Mouse (Mus musculus): ENCODE measurements around the gene G0s2. TPM values are rescaled to one million over a fixed set of nuclear protein-coding genes. Genes with fewer than 3 reads are reported as not detected.

Gene G0s2
- total RNA-seq (2022), result 10 to 100 TPM; 48.8 to 85.1 (median 74.4) TPM

DNA sequence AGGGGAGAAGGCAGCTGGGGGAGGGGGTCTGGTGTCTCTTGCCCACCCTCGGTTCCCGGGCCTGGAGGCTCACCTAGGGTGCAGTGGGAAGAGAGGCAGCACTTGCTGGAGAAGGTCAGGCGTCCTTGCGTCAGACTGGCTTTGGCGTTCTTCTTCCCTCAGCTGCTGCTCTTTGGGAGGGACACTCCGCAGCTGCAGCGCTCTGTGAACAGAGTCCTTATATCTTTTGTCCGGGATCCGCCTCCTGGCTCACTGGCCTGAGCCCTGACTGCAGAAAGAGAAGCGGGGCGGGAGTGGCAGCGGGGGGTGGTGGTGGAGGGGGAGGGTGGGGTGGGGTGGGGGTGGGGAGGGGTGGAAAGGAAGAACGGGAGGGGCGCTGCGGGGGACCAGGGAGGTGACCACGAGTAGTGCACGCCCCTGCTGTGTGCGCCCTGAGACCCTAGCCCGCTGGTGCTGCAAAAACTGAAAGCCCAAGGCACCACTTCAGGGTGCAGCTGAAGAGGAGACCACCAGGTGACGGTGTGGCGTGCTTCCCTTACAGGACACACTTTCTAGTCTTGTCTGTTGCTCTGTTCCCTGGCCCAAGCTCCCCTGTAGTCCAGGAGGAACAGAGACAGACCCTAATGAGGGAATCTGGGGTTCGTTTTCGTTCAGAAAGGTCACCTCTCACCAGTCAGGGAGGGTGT lies at the start of gene G0s2:
Gene G0s2, minus strand, starts transcription at position 302 of the 686 bp plus-strand sequence.
- DNase-seq, result peak; percentile 83

DNA sequence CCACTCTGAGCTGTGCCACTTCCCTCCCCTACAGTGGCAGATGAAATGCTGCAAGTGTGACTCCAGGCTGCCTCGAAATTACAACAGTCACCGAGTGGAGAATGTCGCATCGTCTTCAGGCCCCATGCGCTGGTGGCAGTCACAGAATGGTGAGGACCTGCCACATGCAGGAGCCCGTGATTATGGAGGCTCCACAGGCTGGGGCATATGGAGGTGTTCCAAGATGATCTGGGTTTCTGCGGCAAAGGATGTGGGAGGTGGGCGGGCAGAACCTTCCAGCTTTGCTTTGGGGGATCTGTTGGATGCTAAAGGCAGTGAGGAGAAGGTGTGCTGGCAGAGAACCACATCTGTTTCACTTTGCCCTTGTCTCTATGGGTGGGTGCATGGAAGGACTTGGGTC lies 47.4 kb upstream of the G0s2 start:
- DNase-seq, result no peak

DNA sequence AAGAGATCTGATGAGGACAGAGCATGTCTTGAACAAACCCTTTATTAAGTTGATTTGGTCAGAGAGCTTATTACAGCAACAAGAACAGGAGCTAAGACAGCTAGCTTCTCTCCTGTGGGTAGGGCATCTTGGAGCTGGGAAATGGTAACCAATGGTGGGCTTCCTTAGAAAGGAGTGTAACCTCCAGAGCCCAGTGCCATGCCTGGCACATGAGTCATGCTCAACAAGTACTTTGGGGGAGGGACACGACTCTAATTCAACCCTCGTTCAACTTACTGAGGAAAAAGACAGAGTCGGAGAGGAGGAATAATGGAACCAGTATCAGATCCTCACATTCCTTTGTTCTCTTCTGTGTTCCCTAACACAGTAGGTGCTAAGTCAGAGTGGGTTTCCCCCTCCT lies 46.7 kb upstream of the G0s2 start:
- no peak for DNase-seq

DNA sequence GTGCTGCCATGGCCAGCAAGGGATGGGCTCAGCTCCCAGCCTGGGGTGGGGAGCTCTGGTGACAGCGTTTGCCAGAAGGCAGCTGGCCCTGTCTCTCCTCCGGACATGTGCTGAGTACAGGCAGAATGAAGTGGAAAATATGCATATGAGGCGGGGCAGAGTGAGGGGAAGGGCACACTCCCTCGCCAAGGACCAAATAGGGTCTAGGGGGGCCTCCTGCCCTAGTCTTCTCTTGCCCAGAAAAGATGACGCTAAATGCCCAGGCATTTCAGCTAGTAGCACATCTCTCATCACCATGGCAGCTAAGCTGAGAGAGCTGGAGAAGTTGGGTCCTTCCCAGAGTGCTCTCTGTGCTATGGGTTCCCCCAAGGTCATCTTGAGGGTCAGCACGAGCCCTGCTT lies 44.1 kb upstream of the G0s2 start:
- peak; percentile 34 for DNase-seq

DNA sequence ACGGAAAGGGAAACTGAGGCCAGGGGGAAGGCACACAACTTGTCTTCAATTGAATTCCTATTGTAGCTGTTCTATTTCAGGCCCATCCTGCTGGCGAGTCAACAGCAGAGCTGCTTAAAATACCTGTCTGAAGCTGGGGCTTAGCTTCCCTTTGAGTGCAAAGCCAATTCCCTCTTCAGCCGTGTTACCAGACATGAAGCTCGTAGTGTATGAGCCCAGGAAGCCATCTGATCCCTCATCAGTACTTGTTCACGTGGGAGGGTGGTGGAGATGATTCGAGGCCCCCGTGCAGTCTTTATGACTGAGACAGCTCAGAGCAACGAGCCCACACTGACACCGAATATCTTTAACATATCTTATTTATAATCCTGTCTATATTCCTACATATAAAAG lies 43.3 kb upstream of the G0s2 start:
- no peak for DNase-seq

DNA sequence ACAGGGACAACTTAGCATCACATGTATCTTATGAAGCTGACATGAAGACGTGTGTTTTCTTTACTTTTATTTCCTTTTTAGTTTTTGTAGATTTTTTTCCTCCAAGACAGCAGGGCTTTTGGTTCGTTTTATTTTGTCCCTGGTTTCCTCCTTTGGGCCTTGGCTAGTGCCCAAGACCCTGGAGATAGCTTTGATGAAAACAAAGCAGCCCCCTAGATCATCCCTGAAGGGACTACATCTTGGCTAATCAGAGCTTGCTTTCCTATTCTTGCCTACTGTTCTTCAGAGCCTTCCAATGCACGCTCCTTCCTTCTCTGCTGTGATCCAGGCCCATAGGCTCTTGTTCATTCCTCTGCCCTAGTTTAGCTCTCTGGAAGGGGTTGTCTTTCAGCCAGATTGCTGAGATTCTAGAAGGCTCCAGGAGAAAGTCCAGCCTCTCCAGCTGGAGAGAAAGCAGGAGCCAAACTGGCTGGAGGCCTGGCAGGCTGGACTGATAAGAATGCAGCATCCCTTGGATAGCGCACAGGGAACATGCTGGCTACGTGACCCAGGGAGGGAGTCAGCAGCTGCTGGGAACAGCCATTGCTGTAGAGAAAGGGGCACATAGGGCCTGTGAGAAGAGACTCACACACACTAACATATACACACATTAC lies 42.8 kb upstream of the G0s2 start:
- peak; percentile 62 for DNase-seq

DNA sequence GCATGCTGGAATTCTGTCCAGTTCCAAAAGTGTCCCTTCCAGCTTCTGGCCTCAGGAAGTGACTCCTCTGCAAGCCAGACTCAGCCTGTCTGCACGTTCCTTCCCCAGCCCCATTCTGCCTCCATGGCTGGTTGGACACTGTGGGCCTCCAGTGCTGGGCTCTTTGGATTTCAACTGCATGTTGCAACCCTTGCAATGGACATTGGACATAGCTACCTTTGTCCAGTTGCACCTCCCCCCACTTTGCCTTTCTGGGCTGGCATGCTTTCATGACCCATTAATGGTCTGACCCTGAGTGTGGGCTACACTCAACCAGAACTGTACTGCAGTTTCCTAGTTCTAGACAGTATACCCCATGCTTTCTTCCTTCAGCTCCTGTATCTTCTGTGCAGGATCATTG lies 38.6 kb upstream of the G0s2 start:
- no peak for DNase-seq

DNA sequence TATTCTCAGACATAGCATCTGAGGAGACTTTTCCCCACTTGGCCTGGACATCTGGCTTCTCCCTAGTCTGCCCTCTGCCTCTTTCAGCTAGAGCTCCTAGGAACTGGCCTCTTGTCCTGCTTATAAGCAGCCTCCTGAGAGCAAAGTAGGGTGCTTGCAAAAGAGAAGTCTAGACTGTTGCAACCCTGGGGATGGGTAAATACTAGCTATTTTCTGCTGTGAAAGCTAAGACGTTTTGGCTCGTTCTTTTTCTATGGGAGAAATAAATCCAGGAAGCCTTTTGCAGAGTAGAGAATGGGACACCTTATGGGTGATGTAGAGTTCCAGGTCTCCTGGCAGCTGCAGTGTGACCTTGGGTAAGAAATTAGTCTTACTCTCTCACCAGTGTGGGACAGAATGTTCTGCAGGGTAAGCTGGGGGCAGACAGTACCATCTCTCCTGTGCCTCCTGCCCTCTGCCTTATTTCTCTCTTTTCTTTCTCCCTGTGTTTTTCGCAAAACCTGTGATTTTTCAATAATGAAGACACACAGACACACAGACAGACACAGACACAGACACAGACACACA lies 37.6 kb upstream of the G0s2 start:
- no peak for DNase-seq

DNA sequence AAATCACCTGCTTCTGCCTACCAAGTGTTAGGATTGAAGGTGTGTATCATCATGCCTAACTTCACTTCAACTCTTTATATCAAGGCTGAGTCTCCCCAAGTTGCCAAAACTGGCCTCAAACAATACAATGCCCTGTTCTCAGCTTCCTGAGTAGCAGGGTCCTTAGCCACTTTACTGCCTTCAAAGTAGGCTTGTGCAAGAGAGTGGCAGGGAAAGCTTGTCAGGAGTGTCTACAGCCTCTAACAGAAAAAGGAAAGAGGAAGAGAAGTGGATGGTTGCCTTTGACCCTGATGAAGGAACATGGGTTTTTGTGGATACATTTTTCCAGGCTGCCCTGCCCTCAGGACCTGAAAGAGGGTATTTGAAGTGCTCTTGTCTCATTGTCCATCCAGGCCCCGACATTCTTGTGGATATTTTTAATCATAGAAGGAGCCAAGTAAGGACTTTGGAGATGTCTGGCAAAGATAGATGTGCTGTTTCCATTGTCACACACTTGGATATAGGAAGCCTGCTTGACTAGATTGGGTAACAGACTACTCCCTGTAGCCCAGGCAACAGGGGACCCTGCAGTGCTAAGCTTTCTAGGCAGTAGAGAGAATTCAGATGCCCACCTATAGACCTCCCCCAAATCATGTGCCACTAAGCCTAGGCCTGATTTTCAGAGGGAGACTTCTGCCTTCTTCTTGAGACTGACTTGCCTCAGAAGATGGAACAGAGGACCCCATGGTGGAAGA lies 36.9 kb upstream of the G0s2 start:
- no peak for DNase-seq

DNA sequence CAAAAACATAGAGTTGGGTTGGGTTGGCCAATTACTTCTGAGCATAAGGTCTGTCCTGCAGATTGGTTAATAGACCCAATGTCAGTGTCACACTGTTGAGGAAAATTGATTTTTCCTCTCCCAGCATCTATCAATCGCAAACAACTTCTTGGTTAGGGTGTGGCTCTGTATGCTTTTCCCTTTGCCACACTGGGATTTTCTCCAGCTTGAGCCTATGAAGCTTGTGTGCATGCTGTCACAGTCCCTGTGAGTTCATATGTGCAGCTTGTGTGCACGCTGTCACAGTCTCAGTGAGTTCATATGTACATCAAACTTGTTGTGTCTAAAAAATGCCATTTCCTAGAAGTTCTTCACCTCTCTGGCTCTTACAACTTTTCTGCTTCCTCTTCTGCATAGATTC lies 33.8 kb upstream of the G0s2 start:
- no peak for DNase-seq

DNA sequence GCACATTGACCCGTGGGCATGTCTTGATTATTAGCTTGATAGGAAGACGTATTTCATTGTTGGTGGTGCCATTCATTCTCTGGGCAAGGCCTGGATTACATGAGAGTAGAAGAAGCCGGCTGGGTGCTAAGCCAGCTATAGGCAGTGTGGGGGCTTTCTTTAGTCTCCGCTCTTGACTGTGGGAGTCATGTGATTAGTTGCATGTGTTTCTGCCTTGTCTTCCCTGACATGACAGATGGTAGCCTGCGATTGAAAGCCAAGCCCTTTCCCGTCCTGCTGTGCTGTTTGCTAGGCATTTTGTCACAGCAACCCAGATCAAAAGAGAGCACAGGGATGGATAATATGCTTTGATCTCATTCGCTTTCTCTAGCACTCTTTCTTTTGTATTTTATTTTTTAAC lies 32.4 kb upstream of the G0s2 start:
- DNase-seq, result no peak

DNA sequence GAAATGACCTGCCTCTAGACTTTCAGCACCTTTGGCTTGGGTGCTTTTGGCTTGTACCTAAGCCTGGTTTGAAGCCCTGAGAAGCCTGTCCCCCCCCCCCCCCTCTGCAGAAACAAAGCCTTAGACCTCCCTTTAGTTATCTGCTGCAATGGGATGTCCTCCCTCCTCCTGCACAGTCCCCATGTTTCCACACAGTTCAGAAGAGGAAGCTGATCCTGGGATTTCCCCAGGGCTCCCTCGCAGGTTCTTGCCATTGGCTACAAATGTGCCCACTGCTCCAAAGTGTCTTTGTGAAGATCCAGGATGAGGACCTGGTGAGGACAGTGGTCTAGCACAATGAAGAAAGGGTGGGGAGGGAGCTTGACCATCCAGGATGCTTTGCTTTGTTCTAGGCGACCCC lies 30.1 kb upstream of the G0s2 start:
- no peak for DNase-seq

DNA sequence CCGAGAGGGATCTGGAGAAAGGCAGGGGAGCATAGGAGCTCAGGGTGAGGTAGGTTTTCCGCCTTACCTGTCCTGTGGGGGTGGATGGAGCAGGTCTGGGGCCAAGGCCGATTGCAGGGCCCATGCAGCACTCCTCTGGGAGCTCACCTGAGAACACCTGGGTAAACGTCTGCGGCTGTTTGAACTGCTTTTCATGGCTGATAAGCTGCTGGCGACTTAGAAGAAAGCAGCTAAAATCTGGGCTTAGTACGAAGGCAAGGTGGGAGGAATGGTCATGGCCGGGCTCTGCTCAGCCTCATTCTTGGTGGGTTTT lies 29.0 kb upstream of the G0s2 start:
- no peak for DNase-seq

DNA sequence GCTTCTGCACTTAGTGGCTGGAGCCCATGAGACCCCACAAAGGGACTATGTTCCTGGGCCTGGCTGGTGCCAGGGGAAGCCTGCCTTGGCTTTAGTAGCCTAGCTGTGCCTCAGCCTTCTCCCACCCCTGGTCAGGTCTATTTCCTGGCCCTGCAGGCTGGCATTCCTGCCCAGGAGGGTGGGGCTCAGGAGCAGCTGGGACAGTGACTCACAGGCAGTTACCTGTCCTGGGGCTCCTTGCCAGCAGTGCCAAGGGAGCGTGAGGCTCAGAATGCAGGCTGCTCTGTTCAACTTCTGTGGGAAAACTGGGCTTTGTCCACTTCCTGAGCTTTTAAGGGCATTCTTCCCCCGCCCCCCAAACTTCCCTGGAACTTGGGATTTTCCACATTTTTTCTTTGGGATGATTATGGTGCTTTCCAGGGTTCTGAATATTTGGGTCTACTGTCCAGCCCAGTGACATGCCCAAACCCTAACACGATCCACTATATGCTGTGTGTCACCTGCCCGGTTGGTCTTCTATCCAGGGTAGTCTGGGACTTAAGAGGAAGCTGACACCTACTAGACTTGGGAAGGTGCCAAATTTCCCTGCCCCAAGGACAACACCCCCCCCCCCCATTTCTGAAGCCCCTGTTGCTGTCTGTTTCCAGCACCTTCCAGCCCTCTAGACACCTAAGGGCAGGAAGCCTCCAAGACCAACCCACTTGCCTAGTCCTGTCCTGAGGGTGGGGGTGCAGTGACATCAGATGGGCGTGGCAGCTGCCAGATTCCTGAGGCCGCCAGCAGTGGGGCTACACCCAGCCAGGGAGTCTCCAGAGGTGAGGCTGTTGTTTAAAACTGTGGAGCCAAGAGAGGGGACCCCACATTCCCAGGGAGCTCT lies 28.4 kb upstream of the G0s2 start:
- DNase-seq, result no peak

DNA sequence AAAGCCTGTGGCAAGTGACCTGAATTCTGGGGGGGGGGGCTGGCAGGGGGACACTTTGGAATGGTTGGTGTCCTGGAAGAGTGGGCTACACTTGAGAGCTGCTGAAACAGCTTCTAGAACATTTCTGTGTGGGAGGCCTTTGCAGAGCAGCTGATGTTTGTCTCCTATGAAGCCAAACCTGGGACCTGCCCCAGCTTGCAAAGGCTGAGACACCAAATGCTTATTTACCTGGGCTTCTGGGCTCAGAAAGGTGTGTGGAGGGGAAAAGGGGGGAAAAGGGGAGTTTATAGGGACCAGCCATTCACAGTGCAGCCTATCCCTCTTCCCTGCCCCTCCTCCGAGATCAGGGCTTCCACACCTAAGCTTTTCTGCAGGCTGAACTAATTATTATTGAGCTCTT lies 27.0 kb upstream of the G0s2 start:
- DNase-seq, result no peak

DNA sequence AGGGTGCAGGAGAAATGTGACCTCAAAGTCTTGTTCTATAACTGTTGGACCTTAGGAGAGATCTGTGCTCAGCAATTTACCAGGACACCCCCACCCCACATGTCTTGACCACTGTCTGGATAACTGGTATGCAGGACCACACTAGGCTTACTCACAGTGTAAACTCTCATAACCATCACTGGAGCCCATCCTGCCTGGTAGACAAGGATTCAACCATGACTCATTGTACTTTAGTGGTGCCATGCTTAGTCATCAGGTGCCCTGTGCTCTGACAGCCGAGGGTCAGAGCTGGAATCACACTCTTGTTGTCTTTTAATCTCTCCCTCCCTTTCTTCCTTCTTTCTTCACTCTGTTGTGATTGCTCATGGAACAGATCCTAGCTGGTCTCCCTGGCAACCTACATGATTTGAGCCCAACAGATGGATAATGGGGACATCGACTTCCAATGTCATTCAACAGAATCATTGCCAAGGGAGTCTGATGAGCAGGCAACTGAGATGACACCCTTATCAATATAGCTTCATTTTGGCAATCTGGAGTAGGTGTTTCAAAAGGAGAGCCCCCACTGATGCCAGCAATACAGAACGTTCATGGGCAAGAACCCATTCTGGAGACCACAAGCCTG lies 25.2 kb upstream of the G0s2 start:
- DNase-seq, result peak; percentile 31

DNA sequence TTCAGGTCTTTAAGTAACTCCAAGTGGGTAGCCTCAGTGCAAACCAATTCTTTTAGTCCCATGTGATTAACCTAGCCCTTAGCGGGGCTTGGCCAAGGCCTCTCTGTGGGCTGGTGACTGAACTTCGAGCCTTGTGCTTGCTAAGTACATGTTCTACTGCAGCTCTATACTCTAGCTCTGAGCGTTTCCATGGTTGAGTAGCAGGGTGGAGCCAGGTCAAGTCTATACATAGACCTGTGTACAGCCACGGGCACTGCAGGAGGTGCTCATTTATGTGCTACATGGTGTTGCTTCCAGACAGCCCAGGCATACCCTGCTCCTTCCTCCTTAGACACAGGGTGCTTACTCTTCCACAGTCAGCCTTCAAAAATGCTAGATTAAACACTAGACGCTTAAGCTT lies 22.9 kb upstream of the G0s2 start:
- no peak for DNase-seq

DNA sequence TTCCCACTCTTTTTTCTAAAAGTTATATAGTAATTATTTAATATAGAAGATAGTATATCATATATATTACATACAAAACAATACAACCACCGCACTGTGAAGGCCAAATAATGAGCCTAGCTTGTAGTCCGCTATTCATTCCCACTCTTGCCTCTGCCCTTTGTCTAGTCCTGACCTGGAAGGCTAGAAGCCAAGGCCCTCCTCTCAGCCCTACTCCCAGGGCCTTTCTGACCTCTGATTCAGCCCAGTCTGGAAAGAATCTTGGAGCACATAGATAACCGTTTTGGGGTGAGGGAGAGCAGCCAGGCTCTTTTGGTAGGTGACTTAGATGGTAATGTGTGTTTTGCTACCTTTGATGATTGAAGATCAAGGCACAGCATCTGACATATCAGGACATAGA lies 20.9 kb upstream of the G0s2 start:
- no peak for DNase-seq

DNA sequence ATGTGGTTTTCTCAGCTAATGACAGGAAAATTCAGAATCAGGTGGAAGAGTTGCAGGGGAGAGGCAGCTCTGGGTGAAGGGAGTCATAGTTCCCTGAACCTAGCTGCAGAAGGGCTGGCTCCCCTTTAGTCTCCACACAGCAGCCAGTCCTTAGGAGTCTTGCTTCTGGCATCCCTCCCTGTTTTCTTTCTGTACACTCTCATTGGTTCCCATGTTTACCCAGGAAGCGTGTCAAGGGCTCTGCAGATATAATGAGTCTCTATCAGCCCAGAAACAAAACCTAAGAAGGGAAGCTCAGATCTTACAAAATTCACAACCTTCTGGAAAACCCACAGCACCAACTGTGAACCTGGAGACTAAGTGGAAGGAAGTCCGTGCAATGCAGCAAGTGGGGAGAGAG lies 20.0 kb upstream of the G0s2 start:
- no peak for DNase-seq

DNA sequence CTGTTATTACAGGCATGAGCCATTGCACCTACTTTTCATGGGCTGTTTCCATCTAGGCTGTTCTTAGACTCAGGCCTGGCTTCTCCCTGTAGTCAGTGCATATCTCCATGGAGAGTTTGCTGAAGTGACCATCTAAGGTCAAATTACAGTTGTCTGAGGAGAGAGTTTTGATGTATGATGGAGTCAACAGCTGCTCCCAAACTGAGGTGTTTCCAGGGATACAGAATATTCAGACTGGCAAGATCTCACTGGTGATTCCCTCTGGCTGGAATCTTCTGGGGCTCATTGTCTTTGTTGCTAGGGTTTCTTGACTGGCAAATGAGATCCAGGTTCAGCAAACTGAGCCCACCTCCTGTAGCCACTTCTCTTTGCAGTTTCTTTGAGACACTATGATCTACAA lies 17.7 kb upstream of the G0s2 start:
- DNase-seq, result no peak

DNA sequence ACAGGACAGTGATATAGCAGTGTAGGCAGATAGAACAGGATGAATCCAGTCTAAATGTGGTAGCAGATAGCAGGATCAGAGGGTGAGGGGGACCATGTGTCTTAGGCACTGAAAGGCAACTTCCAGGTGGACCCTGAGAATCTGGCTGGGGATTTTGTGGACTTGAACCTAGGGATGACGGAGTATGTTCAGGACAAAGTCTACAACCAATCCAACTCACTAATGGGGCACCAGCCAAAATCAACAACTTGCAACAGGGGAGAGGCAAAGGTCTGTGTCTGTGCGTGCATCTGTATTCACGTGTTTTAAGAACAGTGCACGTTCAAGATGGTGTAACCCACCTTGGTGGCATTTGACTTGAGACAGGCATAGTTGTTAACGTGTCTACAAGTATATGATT lies 16.9 kb upstream of the G0s2 start:
- DNase-seq, result no peak

DNA sequence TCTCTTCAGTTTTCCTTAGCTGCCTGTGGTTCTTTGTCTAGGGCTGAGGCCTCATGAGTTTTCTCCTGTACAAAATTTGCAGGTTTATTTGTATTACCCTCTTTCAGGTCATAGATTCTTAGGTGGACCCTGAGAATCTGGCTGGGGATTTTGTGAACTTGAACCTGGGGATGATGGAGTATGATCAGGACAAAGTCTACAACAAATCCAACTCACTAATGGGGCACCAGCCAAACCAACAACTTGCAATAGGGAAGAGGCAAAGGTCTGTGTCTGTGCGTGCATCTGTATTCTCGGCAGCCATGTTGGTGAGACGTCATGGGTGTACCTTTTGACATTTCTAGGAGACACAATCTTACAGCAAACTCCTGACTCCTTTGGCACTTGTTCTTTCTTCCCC lies 16.1 kb upstream of the G0s2 start:
- no peak for DNase-seq
